Mouse (Mus musculus): ENCODE data around the gene Cyth1.

Cyth1 gene

GRCm38 (mm10) chr11:118248150-118249011, at the start of gene Cyth1:
Cyth1 (minus strand) TSS chr11:118248592.
- DNase-seq (ENCODE audit: low spot score in 2 of 2), result peak; percentile 99 to 100

GRCm38 (mm10) chr11:118297967-118298366, 49.6 kb upstream of the Cyth1 start:
- DNase-seq (ENCODE audit: low spot score in 2 of 2), result no peak

GRCm38 (mm10) chr11:118295026-118295425, 46.6 kb upstream of the Cyth1 start:
- no peak for DNase-seq (ENCODE audit: low spot score in 2 of 2)

GRCm38 (mm10) chr11:118292671-118293070, 44.3 kb upstream of the Cyth1 start:
- DNase-seq (ENCODE audit: low spot score in 2 of 2), result no peak

- peak; percentile 100 for DNase-seq (ENCODE audit: low spot score in 2 of 2)
Observed at GRCm38 (mm10) chr11:118289999-118290889, 41.9 kb upstream of the Cyth1 start, which contains the start of gene Usp36. Usp36 (minus strand) TSS chr11:118290244.

GRCm38 (mm10) chr11:118289562-118289961, 41.2 kb upstream of the Cyth1 start:
- no peak for DNase-seq (ENCODE audit: low spot score in 2 of 2)

- no peak for DNase-seq (ENCODE audit: low spot score in 2 of 2)
Observed at GRCm38 (mm10) chr11:118289037-118289511, 40.7 kb upstream of the Cyth1 start.

GRCm38 (mm10) chr11:118287573-118287972, 39.2 kb upstream of the Cyth1 start:
- no peak for DNase-seq (ENCODE audit: low spot score in 2 of 2)

- no peak for DNase-seq (ENCODE audit: low spot score in 2 of 2)
Observed at GRCm38 (mm10) chr11:118286434-118286833, 38.0 kb upstream of the Cyth1 start.

GRCm38 (mm10) chr11:118285791-118286190, 37.4 kb upstream of the Cyth1 start:
- DNase-seq (ENCODE audit: low spot score in 2 of 2), result no peak

- DNase-seq (ENCODE audit: low spot score in 2 of 2), result no peak
Observed at GRCm38 (mm10) chr11:118280218-118280617, 31.8 kb upstream of the Cyth1 start.

GRCm38 (mm10) chr11:118276328-118276727, 27.9 kb upstream of the Cyth1 start:
- DNase-seq (ENCODE audit: low spot score in 2 of 2), result peak; percentile 20 to 32

GRCm38 (mm10) chr11:118275092-118275491, 26.7 kb upstream of the Cyth1 start:
- DNase-seq (ENCODE audit: low spot score in 2 of 2), result no peak

- DNase-seq (ENCODE audit: low spot score in 2 of 2), result peak; percentile 36 to 56
Observed at GRCm38 (mm10) chr11:118269827-118270226, 21.4 kb upstream of the Cyth1 start.

- peak in 1 of 2 experiments; percentile 37 for DNase-seq (ENCODE audit: low spot score in 2 of 2)
Observed at GRCm38 (mm10) chr11:118266666-118267046, 18.3 kb upstream of the Cyth1 start.

GRCm38 (mm10) chr11:118266044-118266665, 17.8 kb upstream of the Cyth1 start:
- no peak for DNase-seq (ENCODE audit: low spot score in 2 of 2)

- no peak for DNase-seq (ENCODE audit: low spot score in 2 of 2)
Observed at GRCm38 (mm10) chr11:118265621-118266020, 17.2 kb upstream of the Cyth1 start.

GRCm38 (mm10) chr11:118263146-118263545, 14.8 kb upstream of the Cyth1 start:
- no peak for DNase-seq (ENCODE audit: low spot score in 2 of 2)

- peak; percentile 55 to 58 for DNase-seq (ENCODE audit: low spot score in 2 of 2)
Observed at GRCm38 (mm10) chr11:118260081-118260480, 11.7 kb upstream of the Cyth1 start.

- no peak for DNase-seq (ENCODE audit: low spot score in 2 of 2)
Observed at GRCm38 (mm10) chr11:118259580-118259979, 11.2 kb upstream of the Cyth1 start.

- no peak for DNase-seq (ENCODE audit: low spot score in 2 of 2)
Observed at GRCm38 (mm10) chr11:118256371-118256770, 8.0 kb upstream of the Cyth1 start.

All from spleen, postnatal 36 days (tissue).